Mouse (Mus musculus) cerebellum, adult 2 months (tissue): Measurements from ENCODE around the gene Trim12c. TPM values are rescaled to one million over a fixed set of nuclear protein-coding genes. Genes with fewer than 3 reads are reported as not detected.
"Not testable (repeated sequence)": the region's sequence is repeated elsewhere in the genome, so short reads cannot be mapped to it uniquely, and the experiment has no call there.

Experiments used
- DNase-seq, 2 experiments: peaks; one replicate each; pipeline ENCODE4 v3.0.0; 2021
- H3K27ac ChIP-seq: fragments of 200-500 bp; 2 replicates; pipeline ENCODE4 v1.5.1; 2012; ENCODE audit warnings: low read length, control low read depth, inconsistent platforms; ENCODE audit not compliant: insufficient read depth
- H3K27me3 ChIP-seq: fragments of 200-500 bp; 2 replicates; pipeline ENCODE4 v1.6.1; 2012; ENCODE audit warnings: inconsistent platforms, mild to moderate bottlenecking, low read length, moderate library complexity; ENCODE audit not compliant: control insufficient read depth, insufficient read depth
- H3K4me1 ChIP-seq: fragments of 200-500 bp; 2 replicates; pipeline ENCODE4 v1.6.1; 2011; ENCODE audit warnings: low read length; ENCODE audit not compliant: control insufficient read depth, insufficient read depth
- H3K4me3 ChIP-seq: fragments of 200-500 bp; replicated peaks from 2 replicates; pipeline ENCODE3; 2011; ENCODE audit warnings: mild to moderate bottlenecking, low read depth, low read length, control low read depth; ENCODE audit not compliant: insufficient read depth
- CTCF ChIP-seq: fragments of 200-500 bp; IDR thresholded peaks from 2 replicates; pipeline ENCODE4 v1.5.1; 2011; ENCODE audit warnings: low read depth, mild to moderate bottlenecking, control low read depth, low read length, moderate library complexity, borderline replicate concordance; ENCODE audit not compliant: insufficient read depth
- POLR2A ChIP-seq: fragments of 200-500 bp; IDR thresholded peaks from 2 replicates; pipeline ENCODE4 v1.6.1; 2011; ENCODE audit warnings: low read length, control low read depth, borderline replicate concordance; ENCODE audit not compliant: insufficient read depth
- WGBS: fragments of 180-500 bp; shearing (Covaris S2); methylation state at CpG from one replicate; pipeline ENCODE4 v1.1.7; 2018; 5-methylcytosine and 5-hydroxymethylcytosine counted together
- polyA plus RNA-seq: library from polyadenylated mRNA; depleted of rRNA; stranded (reverse); fragments of >200 nt; gene quantifications from 2 replicates; pipeline ENCODE4 v1.2.3, GENCODE M21; 2012; rRNA removed

Trim12c gene
- polyA plus RNA-seq: 1.3 TPM in 2 replicates

DNA sequence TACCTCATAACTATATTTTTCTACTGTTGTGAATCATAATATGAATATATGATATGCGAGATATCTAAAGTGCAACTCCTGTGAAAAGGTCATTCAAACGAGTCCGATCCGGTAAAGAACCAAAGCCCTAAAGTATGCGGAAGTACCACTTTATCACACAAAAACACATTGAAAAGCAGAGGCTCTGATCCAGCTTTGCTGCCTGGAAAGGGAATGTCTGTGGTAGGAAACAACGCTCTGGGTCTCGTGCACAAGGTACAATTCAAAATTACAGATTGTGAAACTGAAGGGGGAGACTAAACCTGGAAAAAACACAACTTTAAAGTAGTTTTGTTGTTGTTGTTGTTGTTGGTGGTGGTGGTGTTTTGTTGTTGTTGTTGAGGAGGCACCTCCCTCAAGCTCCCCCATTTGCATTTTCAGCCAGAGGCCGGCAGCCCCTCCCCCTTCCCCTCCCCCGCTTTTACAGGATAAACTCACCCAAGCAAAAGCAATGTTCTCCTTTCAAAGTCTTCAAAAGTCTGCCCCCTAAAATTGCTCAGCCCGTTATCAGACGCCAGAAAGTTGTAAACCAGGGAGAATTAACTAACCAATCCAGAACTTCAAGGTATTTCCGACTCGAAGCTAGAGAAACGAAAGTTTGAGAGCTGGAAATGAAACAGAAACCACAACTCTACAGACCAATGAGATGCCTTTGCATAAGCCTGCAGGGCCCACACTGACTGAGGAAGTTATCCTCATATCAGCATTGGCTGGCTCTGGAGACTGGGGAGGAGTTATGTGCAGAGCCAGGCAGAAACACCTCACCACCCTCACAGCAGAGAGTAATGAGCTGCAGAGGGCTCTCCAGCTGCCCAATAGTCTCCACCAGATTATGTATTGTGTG, at the start of gene Trim12c:
TSS of gene Trim12c (minus strand) at position 646 of the 883 bp plus-strand sequence.
- Histone ChIP-seq H3K4me3 (peak within 1 kb of the TSS; percentile 15), H3K4me1 (no peaks in the 10 kb centered on the region), H3K27me3 (no peaks in the 10 kb centered on the region), H3K27ac (no peak within 1 kb of the TSS)
- WGBS: 9% methylated on average over 14 of the region's 14 CpGs
- peak in 1 of 2 experiments; percentile 4 for DNase-seq
- TF ChIP-seq CTCF (no peak), POLR2A (no peak)

DNA sequence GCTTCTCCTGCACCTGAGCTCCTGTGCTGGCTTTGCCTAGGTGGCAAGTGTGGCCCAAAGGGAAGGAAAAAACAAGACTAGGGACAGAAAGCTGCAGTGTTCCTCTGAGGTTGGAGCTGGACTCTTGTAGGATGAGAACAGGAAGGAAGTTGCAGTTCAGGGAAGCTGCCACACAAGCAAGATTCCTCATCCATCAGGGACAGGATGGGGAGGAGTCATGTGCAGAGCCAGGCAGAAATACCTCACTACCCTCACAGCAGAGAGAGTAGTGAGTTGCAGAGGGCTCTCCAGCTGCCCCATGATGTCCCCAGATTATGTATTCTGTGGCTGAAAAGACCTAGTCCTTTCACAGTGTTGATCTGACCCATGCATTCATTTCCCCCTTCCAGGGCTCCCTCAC, 48.0 kb upstream of the Trim12c start:
- Histone ChIP-seq H3K27ac (no peak overlapping the region), H3K4me1 (no peaks in the 10 kb centered on the region), H3K27me3 (no peaks in the 10 kb centered on the region), H3K4me3 (no peak overlapping the region)
- no peak for DNase-seq
- TF ChIP-seq POLR2A (no peak), CTCF (no peak)

DNA sequence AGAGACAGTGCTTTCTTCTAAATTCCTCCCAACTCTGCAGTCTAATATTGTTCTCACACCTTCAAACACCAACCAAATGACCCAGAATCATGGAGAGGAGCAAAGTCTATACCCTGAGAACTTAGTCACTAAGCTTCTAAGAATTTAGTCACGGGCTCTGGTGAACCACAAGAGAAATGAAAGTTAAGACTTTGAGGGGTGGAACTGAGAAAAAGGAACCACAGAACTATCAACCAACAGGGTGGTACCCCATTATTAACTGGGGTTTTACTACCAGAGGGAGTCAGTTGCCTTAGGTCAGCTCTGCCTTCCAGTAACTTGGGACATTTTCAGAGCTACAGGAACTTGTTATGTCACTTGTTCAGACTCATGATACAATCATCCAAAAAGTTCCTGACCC, 47.5 kb upstream of the Trim12c start, which contains the start of gene Trim30c:
TSS of gene Trim30c (minus strand) at position 140 of the 400 bp plus-strand sequence.
- Histone ChIP-seq H3K27me3 (no peaks in the 10 kb centered on the region), H3K4me3 (no peak within 1 kb of the TSS)

DNA sequence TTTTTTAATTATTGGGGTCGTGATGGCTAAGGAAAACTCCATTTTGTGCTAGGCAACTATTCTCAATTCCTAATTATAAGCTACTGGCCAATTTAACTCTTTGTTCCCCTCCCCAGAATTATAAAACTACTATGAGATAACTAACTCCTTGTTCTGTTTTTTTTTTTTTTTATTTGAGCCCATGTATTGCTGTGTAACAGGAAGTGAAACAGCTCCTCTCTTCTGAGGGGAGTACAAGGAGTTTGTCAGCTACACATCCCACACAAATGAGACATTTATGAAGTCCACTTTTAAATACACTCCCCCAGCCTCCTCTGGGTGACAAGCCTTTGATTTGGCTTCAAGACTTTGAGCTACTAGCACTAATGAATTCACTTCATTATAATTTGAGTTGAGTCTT, 45.3 kb upstream of the Trim12c start:
- DNase-seq: no peak
- 64% methylated on average over 1 of the region's 1 CpGs for WGBS

More for the DNA sequence above, 47.5 kb upstream of the Trim12c start, which contains the start of gene Trim30c:
- Histone ChIP-seq H3K27ac (no peak within 1 kb of the TSS), H3K4me1 (no peaks in the 10 kb centered on the region)
- TF ChIP-seq POLR2A (no peak), CTCF (no peak)
- no peak for DNase-seq
- 64% methylated on average over 1 of the region's 1 CpGs for WGBS

DNA sequence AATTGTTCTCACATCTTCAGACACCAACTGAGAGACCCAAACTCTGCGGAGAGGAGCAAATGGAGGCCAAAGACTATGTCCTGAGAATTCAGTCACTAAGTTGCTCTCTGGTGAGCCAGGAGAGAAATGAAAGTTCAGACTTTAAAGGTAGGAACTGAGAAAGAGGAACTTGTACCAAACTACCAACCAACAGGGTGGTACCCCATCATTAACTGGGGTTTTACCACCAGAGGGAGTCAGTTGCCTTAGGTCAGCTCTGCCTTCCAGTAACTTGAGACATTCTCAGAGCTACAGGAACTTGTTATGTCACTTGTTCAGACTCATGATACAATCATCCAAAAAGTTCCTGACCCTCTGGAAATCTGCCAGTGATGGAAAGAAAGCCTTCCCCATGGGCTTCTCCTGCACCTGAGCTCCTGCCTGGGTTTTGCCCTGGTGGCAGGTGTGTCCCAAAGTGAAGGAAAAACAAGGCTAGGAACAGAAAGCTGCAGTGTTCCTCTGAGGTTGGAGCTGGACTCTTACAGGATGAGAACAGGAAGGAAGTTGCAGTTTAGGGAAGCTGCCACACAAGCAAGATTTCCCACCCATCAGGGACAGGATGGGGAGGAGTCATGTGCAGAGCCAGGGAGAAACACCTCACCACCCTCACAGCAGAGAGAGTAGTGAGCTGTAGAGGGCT, 16.7 kb upstream of the Trim12c start, which contains the start of gene Trim30b:
TSS of gene Trim30b (minus strand) at position 149 of the 679 bp plus-strand sequence.
- H3K4me3 ChIP-seq: no peak within 1 kb of the TSS
- H3K4me1 ChIP-seq: no peaks in the 10 kb centered on the region
- no peak for DNase-seq
- no peak within 1 kb of the TSS for H3K27ac ChIP-seq
- 57% methylated on average over 1 of the region's 1 CpGs for WGBS
- TF ChIP-seq POLR2A: no peak
- no peak for TF ChIP-seq CTCF
- no peaks in the 10 kb centered on the region for H3K27me3 ChIP-seq

More for the DNA sequence above, 45.3 kb upstream of the Trim12c start:
- TF ChIP-seq CTCF (no peak), POLR2A (no peak)
- no peak overlapping the region for H3K4me3 ChIP-seq
- H3K27ac ChIP-seq: no peak overlapping the region
- H3K4me1 ChIP-seq: no peaks in the 10 kb centered on the region
- no peaks in the 10 kb centered on the region for H3K27me3 ChIP-seq

DNA sequence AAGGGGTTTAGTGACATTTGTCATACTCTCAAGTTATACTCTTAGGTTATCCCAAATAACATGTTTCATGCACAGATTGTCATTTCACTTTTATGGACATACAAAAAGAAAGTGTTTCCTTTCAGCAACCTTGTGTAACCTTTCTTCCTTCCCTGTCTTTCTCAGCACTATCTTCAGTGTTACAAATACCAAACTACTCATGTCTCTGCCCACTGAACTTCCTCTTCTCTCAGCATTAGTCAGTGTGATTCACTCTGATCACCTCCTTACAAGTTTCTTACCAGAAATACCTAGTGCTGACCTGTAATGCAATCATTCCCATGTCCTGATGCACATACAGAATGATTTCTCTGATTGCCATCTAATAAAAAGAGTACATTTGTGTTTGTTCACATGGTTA, 13.2 kb upstream of the Trim12c start:
- TF ChIP-seq POLR2A (no peak), CTCF (no peak)

DNA sequence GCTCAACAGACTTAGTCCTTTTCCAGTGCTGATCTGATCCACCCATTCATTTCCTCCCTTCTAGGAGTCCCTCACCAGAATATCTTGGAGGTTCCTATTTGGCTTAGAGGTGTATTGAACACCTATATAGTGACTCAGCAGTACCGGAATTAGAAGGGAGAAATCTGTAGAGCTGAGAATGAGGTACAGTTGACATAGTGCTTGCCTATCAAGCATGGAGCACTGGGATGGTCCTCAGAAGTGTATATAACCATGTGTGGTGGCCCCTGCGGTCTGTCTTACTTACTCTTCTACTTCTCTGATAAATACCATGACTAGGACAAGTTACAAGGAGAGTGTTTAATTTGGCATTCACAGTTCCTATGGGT, 422 bp upstream of the Trim12c start:
- no peak overlapping the region for H3K27ac ChIP-seq
- WGBS: 84% methylated on average over 2 of the region's 2 CpGs
- no peak overlapping the region for H3K4me3 ChIP-seq
- no peak for TF ChIP-seq POLR2A
- TF ChIP-seq CTCF: no peak
- DNase-seq: no peak
- no peaks in the 10 kb centered on the region for H3K27me3 ChIP-seq
- no peaks in the 10 kb centered on the region for H3K4me1 ChIP-seq

More for the DNA sequence above, 13.2 kb upstream of the Trim12c start:
- H3K27ac ChIP-seq: no peak overlapping the region
- H3K4me3 ChIP-seq: no peak overlapping the region
- H3K27me3 ChIP-seq: no peaks in the 10 kb centered on the region
- H3K4me1 ChIP-seq: no peaks in the 10 kb centered on the region
- DNase-seq: no peak

DNA sequence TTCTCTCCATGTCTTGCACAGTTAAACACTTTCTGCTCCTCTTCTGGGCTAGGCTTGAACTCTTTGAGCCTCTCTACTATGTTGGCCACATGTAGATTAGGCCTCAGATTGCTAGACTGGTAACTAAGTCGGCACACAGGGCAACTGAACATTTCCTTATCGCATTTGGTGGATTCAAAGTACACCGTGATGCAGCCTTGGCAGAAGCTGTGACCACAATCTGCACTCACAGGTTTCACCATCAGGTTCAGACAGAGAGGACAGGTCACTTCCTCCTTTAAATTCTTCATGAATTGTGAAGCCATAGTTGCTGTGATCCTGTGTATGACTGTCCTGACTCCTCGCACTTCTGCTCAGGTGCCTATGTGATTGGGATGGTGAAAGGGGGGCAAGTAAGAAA, 5.1 kb downstream of the Trim12c start:
- 82% methylated on average over 4 of the region's 4 CpGs for WGBS
- not testable (repeated sequence) for H3K27me3 ChIP-seq, H3K27ac ChIP-seq, H3K4me3 ChIP-seq, DNase-seq, H3K4me1 ChIP-seq

DNA sequence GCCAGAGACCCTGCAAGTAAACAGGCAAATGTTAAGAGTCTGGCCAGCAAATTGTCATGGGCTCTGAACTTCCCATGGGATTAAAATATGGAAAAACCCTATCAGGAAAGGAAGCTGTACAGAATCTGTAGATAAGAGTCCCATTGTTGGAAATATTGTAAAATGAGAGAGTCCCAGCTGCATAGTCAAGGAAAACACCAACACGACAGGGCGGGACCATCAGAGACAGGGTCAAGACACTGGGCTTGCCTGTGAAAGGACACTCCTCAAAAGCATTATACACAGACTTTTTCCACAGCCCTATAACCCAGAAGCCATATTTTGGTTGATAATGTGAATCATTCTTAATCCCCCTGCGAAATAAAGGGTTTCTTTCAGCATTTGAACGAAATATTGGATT, 12.4 kb downstream of the Trim12c start:
- not testable (repeated sequence) for H3K27me3 ChIP-seq, H3K27ac ChIP-seq, H3K4me3 ChIP-seq, H3K4me1 ChIP-seq, DNase-seq
- 73% methylated on average over 2 of the region's 4 CpGs for WGBS

DNA sequence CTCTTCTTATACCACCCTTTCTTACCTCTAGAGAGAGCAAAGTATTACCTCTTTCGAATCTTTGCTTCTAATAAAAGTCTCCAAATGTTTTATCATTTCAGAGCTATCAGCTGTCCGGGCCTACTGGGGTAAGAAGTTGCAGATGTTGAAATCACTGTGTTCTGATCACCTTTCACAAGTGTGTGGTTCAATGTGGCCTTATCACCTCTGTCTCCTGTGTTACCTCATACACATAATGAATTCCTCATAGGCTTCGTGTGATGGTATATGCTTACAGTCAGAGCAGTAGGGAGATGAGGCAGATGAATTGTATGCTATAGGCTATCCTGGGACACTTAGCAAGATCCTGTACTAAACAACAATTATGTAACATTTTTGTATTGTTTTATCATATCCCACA, 17.6 kb downstream of the Trim12c start:
- not testable (repeated sequence) for H3K27ac ChIP-seq, H3K4me3 ChIP-seq, H3K4me1 ChIP-seq, H3K27me3 ChIP-seq, DNase-seq
- WGBS: 84% methylated on average over 3 of the region's 3 CpGs

DNA sequence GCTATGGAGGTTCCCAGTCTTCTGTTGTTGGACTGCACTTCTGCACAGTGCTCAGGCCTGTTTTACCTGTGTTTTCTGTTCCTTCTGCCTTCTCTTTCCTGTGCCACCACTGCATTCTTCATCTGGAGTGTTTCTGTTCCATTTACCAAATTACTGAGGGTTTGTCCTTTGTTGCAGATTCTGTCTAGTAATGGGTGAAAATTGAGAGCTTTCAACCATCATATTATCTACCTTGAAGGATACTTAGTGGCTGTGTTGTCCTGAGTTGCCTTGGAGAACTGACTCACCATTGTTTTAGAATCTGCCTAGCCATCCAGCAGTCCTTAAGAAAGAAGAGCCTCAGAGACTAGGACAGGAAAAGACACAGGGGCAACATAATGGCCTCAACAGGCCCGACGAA, 24.0 kb downstream of the Trim12c start, which contains the start of gene Trim34b:
TSS of gene Trim34b (plus strand) at position 301 of the 400 bp plus-strand sequence.
- H3K4me1 ChIP-seq, H3K27me3 ChIP-seq, H3K27ac ChIP-seq, H3K4me3 ChIP-seq, DNase-seq: not testable (repeated sequence)
- 86% methylated on average over 2 of the region's 2 CpGs for WGBS
